Mouse (Mus musculus) MEL (cell line): ENCODE measurements around the gene Slc4a4. TPM values are rescaled to one million over a fixed set of nuclear protein-coding genes. Genes with fewer than 3 reads are reported as not detected.

ENCODE experiments used
- DNase-seq: peaks from one replicate; pipeline ENCODE4 v3.0.0; 2011; ENCODE audit warnings: low read depth, low spot score
- H3K27ac ChIP-seq: 2 replicates; pipeline ENCODE4 v1.5.1; 2012; ENCODE audit warnings: low read depth, mild to moderate bottlenecking, control low read depth, low read length, moderate library complexity; ENCODE audit not compliant: control insufficient read depth
- H3K27me3 ChIP-seq, 2 experiments: fragments of 150-350 bp in 1 of 2; sonication (generic) in 1 of 2; 2 replicates each; pipeline ENCODE4 v1.6.1; 2012; ENCODE audit warnings: low read length in 2 of 2, mild to moderate bottlenecking in 2 of 2, improper control_type of control experiment in 1 of 2, moderate library complexity in 1 of 2; ENCODE audit not compliant: insufficient read depth in 2 of 2, control insufficient read depth in 1 of 2
- H3K36me3 ChIP-seq, 2 experiments: 2 replicates each; pipeline ENCODE4 v1.6.1; 2012 to 2014; ENCODE audit warnings: low read length in 2 of 2, improper control_type of control experiment in 1 of 2, inconsistent platforms in 1 of 2, mild to moderate bottlenecking in 1 of 2; ENCODE audit not compliant: insufficient read depth in 2 of 2, control insufficient read depth in 1 of 2
- H3K4me1 ChIP-seq, 2 experiments: fragments of 150-350 bp in 1 of 2; sonication (generic) in 1 of 2; 2 replicates each; pipeline ENCODE4 v1.6.1; 2012; ENCODE audit warnings: low read length in 2 of 2, improper control_type of control experiment in 1 of 2, mild to moderate bottlenecking in 1 of 2; ENCODE audit not compliant: insufficient read depth in 2 of 2, control insufficient read depth in 1 of 2
- H3K4me3 ChIP-seq, 2 experiments: fragments of 150-350 bp in 1 of 2; sonication (generic) in 1 of 2; 2 replicates each; pipeline ENCODE4 v1.5.1; 2012; ENCODE audit warnings: low read depth in 2 of 2, low read length in 2 of 2, mild to moderate bottlenecking in 2 of 2, moderate library complexity in 2 of 2, control low read depth in 1 of 2, improper control_type of control experiment in 1 of 2; ENCODE audit not compliant: control insufficient read depth in 1 of 2, insufficient read depth in 1 of 2
- H3K79me2 ChIP-seq: 2 replicates; pipeline ENCODE4 v1.6.1; 2012; ENCODE audit warnings: mild to moderate bottlenecking, low read length, moderate library complexity; ENCODE audit not compliant: control insufficient read depth, poor library complexity, insufficient read depth
- H3K9ac ChIP-seq: 2 replicates; pipeline ENCODE4 v1.6.1; 2012; ENCODE audit warnings: low read depth, mild to moderate bottlenecking, control low read depth, low read length, moderate library complexity; ENCODE audit not compliant: control insufficient read depth, poor library complexity, severe bottlenecking
- H3K9me3 ChIP-seq: fragments of 150-350 bp; sonication (generic); replicated peaks from 2 replicates; pipeline ENCODE4 v1.6.1; 2012; ENCODE audit warnings: mild to moderate bottlenecking, low read length, improper control_type of control experiment, moderate library complexity; ENCODE audit not compliant: insufficient read depth
- BHLHE40 ChIP-seq: IDR thresholded peaks from 2 replicates; pipeline ENCODE4 v1.6.1; 2012; ENCODE audit warnings: low read depth, mild to moderate bottlenecking, inconsistent platforms, low read length, improper control_type of control experiment, borderline replicate concordance
- CHD1 ChIP-seq: IDR thresholded peaks from 2 replicates; pipeline ENCODE4 v1.6.1; 2012; ENCODE audit warnings: low read depth, mild to moderate bottlenecking, inconsistent platforms, low read length, improper control_type of control experiment
- CHD2 ChIP-seq: IDR thresholded peaks from 2 replicates; pipeline ENCODE4 v1.6.1; 2011; ENCODE audit warnings: low read length, improper control_type of control experiment
- E2F4 ChIP-seq: IDR thresholded peaks from 2 replicates; pipeline ENCODE4 v1.6.1; 2011; ENCODE audit warnings: low read depth, low read length, improper control_type of control experiment, borderline replicate concordance
- ELF1 ChIP-seq: IDR thresholded peaks from 2 replicates; pipeline ENCODE4 v1.6.1; 2014; ENCODE audit warnings: low read depth, mild to moderate bottlenecking, inconsistent platforms, low read length, improper control_type of control experiment, moderate library complexity
- EP300 ChIP-seq, 2 experiments: IDR thresholded peaks; 2 replicates each; pipeline ENCODE4 v1.6.1; 2011; ENCODE audit warnings: improper control_type of control experiment in 2 of 2, low read length in 2 of 2, low read depth in 1 of 2, mild to moderate bottlenecking in 1 of 2
- HCFC1 ChIP-seq: IDR thresholded peaks from 2 replicates; pipeline ENCODE4 v1.6.1; 2012; ENCODE audit warnings: low read depth, mild to moderate bottlenecking, inconsistent platforms, low read length, improper control_type of control experiment, moderate library complexity
- MAFK ChIP-seq: IDR thresholded peaks from 2 replicates; pipeline ENCODE4 v1.6.1; 2011; ENCODE audit warnings: low read depth, mild to moderate bottlenecking, low read length, improper control_type of control experiment, borderline replicate concordance
- MEF2A ChIP-seq: IDR thresholded peaks from 2 replicates; pipeline ENCODE4 v1.6.1; 2014; ENCODE audit warnings: low read depth, mild to moderate bottlenecking, inconsistent platforms, low read length, improper control_type of control experiment; ENCODE audit not compliant: poor library complexity, insufficient replicate concordance, severe bottlenecking; ENCODE audit errors: extremely low read depth
- MYB ChIP-seq: IDR thresholded peaks from 2 replicates; pipeline ENCODE4 v1.6.1; 2011; ENCODE audit warnings: mild to moderate bottlenecking, low read depth, low read length, improper control_type of control experiment
- POLR2A ChIP-seq, 2 experiments: IDR thresholded peaks; 2 replicates each; pipeline ENCODE4 v1.6.1; 2011 to 2012; ENCODE audit warnings: low read length in 2 of 2, mild to moderate bottlenecking in 2 of 2, control low read depth in 1 of 2, improper control_type of control experiment in 1 of 2, low read depth in 1 of 2, moderate library complexity in 1 of 2; ENCODE audit not compliant: control insufficient read depth in 1 of 2, insufficient read depth in 1 of 2, poor library complexity in 1 of 2
- POLR2AphosphoS2 ChIP-seq: IDR thresholded peaks from 2 replicates; pipeline ENCODE4 v1.6.1; 2011; ENCODE audit warnings: low read length, improper control_type of control experiment
- POLR2AphosphoS5 ChIP-seq: IDR thresholded peaks from 2 replicates; pipeline ENCODE4 v1.6.1; 2012; ENCODE audit warnings: low read depth, borderline replicate concordance, mild to moderate bottlenecking, inconsistent platforms, low read length, moderate library complexity, mixed read lengths
- RAD21 ChIP-seq: IDR thresholded peaks from 2 replicates; pipeline ENCODE4 v1.6.1; 2011; ENCODE audit warnings: mild to moderate bottlenecking, low read depth, low read length, improper control_type of control experiment
- SMC3 ChIP-seq: IDR thresholded peaks from 2 replicates; pipeline ENCODE4 v1.6.1; 2011; ENCODE audit warnings: low read depth, low read length, improper control_type of control experiment
- UBTF ChIP-seq: IDR thresholded peaks from 2 replicates; pipeline ENCODE4 v1.6.1; 2012; ENCODE audit warnings: low read depth, mild to moderate bottlenecking, inconsistent platforms, low read length, improper control_type of control experiment, moderate library complexity, borderline replicate concordance; ENCODE audit not compliant: insufficient read depth
- ZC3H11A ChIP-seq: IDR thresholded peaks from 2 replicates; pipeline ENCODE4 v1.6.1; 2012; ENCODE audit warnings: low read depth, mild to moderate bottlenecking, inconsistent platforms, low read length, improper control_type of control experiment
- ZKSCAN1 ChIP-seq: IDR thresholded peaks from 2 replicates; pipeline ENCODE4 v1.6.1; 2012; ENCODE audit warnings: low read depth, mild to moderate bottlenecking, inconsistent platforms, low read length, improper control_type of control experiment, moderate library complexity
- ZMIZ1 ChIP-seq: IDR thresholded peaks from 2 replicates; pipeline ENCODE4 v1.6.1; 2012; ENCODE audit warnings: low read depth, mild to moderate bottlenecking, inconsistent platforms, low read length, improper control_type of control experiment, moderate library complexity
- polyA plus RNA-seq, 2 experiments: library from polyadenylated mRNA; stranded (reverse) in 1 of 2; unstranded in 1 of 2; fragments of >175 nt in 1 of 2; fragments of >200 nt in 1 of 2; gene quantifications; 2 replicates each; pipeline versions ENCODE4 v1.2.1 to v1.2.4; 2012; ENCODE audit warnings: low replicate concordance in 2 of 2, low read depth in 1 of 2; ENCODE audit not compliant: insufficient read length in 2 of 2, insufficient read depth in 1 of 2, missing spikeins in 1 of 2
- total RNA-seq: library from RNA; depleted of rRNA; stranded (reverse); fragments of 300-350 nt; gene quantifications from 2 replicates; pipeline ENCODE4 v1.2.3, GENCODE M21; 2012

The Slc4a4 gene
- total and polyA plus RNA-seq, 3 experiments: not detected

DNA sequence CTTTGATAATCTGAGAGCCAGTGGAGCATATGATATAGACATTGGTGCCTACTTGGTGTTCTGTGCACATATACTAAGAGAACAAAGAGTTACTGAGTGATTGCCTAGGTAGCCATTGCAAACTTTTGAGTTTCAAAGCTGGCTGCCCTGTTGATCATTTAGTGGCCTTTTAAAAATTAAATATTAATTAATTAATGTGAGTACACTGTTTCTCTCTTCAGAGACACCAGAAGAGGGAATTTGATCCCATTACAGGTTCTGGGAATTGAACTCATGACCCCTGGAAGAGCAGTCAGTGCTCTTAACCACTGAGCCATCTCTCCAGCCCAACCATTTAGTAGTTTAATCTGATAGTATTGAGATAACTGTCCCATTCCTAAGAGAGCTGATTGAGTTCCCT lies 209.8 kb downstream of the Slc4a4 start (continued):
- TF ChIP-seq EP300 (IDR thresholded peaks at IDR 0.05; ENCODE audit: low read depth in 1 of 2, low read length in 2 of 2) (no peak), POLR2AphosphoS5 (no peak), UBTF (no peak), CHD2 (no peak), ELF1 (no peak)
- TF ChIP-seq, all 39 proteins: peak for 0

- TF ChIP-seq MEF2A (no peak), POLR2AphosphoS2 (no peak), CHD1 (no peak), ZC3H11A (no peak), ZKSCAN1 (no peak), RAD21 (no peak), UBTF (no peak), MYB (no peak), POLR2A (IDR thresholded peaks at IDR 0.05; ENCODE audit: control insufficient read depth in 1 of 2, insufficient read depth in 1 of 2, low read depth in 1 of 2, low read length in 2 of 2, poor library complexity in 1 of 2) (no peak), SMC3 (no peak), BHLHE40 (no peak), MAFK (no peak), ZMIZ1 (no peak)
- Histone ChIP-seq H3K27me3 (no peaks in the 10 kb centered on the region), H3K9ac (no peak overlapping the region), H3K27ac (no peak overlapping the region), H3K4me3 (no peak overlapping the region), H3K9me3 (no peaks in the 10 kb centered on the region), H3K36me3 (no peaks in the 10 kb centered on the region), H3K79me2 (no peaks in the 10 kb centered on the region), H3K4me1 (no peaks in the 10 kb centered on the region)
- no peak for DNase-seq
Observed at GRCm38 (mm10) chr5:89097291-89097690, 210.7 kb downstream of the Slc4a4 start.

DNA sequence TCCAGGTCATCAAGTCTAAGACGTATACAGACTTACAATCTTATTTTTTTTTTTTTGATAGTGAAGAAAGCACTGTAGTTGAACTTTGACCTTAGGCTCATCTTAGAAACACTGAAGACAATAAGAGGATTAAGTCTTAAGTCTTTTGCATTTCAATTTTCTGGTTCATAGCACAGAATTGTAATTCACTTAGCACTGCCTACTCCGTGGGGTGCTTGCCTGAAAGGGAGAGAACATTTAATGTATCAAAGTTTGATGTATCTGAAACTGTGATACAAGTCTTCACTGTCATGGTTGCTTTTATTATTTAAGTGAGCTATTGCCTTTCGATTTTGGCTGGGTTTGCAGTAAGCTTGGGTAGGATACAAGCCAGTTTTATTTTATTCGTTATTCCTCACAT lies 211.5 kb downstream of the Slc4a4 start:
- no peaks in the 10 kb centered on the region for H3K36me3 ChIP-seq
- DNase-seq: no peak
- H3K27me3 ChIP-seq: no peaks in the 10 kb centered on the region
- TF ChIP-seq HCFC1 (no peak), E2F4 (no peak)
- H3K4me3 ChIP-seq: no peak overlapping the region
- H3K27ac ChIP-seq: no peak overlapping the region
- no peaks in the 10 kb centered on the region for H3K9me3 ChIP-seq
- no peak overlapping the region for H3K9ac ChIP-seq
- H3K4me1 ChIP-seq: no peaks in the 10 kb centered on the region
- no peaks in the 10 kb centered on the region for H3K79me2 ChIP-seq
